Mouse (Mus musculus): ENCODE measurements around the gene Scn5a.

Scn5a gene

GRCm38 (mm10) chr9:119460410-119460809 lies 118.4 kb downstream of the Scn5a start:
- peak; percentile 80 for DNase-seq (ENCODE audit: low read depth)

- no peak for DNase-seq (ENCODE audit: low read depth)
Measured at GRCm38 (mm10) chr9:119457122-119457521, 121.7 kb downstream of the Scn5a start.

GRCm38 (mm10) chr9:119455967-119456366 lies 122.8 kb downstream of the Scn5a start:
- DNase-seq (ENCODE audit: low read depth) = no peak

GRCm38 (mm10) chr9:119445737-119446136 lies 133.1 kb downstream of the Scn5a start:
- DNase-seq (ENCODE audit: low read depth) = no peak

- DNase-seq (ENCODE audit: low read depth) = peak; percentile 98
Measured at GRCm38 (mm10) chr9:119444738-119445429, 133.9 kb downstream of the Scn5a start, which contains the start of gene Exog. TSS of gene Exog (plus strand) at chr9:119444943.

- DNase-seq (ENCODE audit: low read depth) = peak; percentile 10
Measured at GRCm38 (mm10) chr9:119438498-119439000, 140.3 kb downstream of the Scn5a start.

GRCm38 (mm10) chr9:119438065-119438464 lies 140.8 kb downstream of the Scn5a start:
- no peak for DNase-seq (ENCODE audit: low read depth)

GRCm38 (mm10) chr9:119435855-119436254 lies 143.0 kb downstream of the Scn5a start:
- DNase-seq (ENCODE audit: low read depth) = no peak

Data from NIH3T3 (cell line).